Mouse (Mus musculus): Measurements from ENCODE around the gene Sncg. TPM values are rescaled to one million over a fixed set of nuclear protein-coding genes. Genes with fewer than 3 reads are reported as not detected.

The Sncg gene
- polyA plus RNA-seq, 1 experiment from 2014 or later = 3.2 TPM

DNA sequence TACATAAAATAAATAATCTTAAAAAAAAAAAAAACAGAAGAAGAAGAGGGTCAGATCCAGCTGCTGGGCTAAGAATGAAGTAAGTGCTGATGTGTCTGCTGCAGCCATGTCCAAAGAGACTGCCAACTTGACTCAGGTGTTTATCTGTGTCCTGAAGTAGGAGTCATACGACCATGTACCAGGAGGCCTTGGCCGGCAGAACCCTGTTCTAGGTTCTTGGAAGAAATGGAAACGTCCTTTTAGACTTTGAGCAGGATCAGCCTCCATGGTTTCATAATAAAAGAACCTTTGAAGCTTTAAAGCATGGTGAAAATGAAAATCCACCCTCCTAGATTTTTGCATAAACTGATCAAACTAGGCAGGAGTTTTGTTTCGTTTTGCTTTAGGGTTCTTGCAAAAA is 20.1 kb downstream of the Sncg start:
- H3K27ac ChIP-seq (replicated peaks) = no peak overlapping the region
- no peak overlapping the region for H3K9ac ChIP-seq
- H3K9me3 ChIP-seq = no peaks in the 10 kb centered on the region
- no peak overlapping the region for H3K4me2 ChIP-seq
- H3K27me3 ChIP-seq (replicated peaks) = no peaks in the 10 kb centered on the region; the same call in 1 of the 2 replicates
- no peak overlapping the region for H3K4me3 ChIP-seq
- ATAC-seq (ENCODE audit: extremely low read depth, insufficient number of reproducible peaks, low FRiP score, low TSS enrichment) = no peak
- peaks cover 7% of the 10 kb centered on the region for H3K4me1 ChIP-seq
- no peaks in the 10 kb centered on the region for H3K36me3 ChIP-seq
- 73% methylated on average over 4 of the region's 4 CpGs for WGBS

DNA sequence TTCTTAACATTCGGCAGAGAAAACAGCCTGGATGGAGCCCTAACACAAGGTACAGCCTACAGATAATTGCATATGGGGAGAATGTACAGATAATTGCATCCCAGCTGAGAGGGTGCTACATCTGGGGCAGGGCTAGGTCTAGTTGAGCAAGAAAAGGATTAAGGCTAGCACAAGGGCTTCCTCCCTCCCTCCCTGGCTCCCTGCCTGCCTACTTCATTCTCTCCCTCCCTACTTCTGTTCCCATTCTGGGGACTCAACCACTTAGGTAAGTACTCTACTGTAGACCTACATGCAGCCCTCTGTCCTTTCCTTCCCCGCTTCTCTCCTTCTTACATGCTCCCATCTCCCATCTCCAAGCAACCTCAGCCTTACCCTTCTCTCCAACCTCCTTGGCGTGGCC is 21.3 kb downstream of the Sncg start:
- Histone ChIP-seq H3K4me2 (no peak overlapping the region), H3K27me3 (replicated peaks) (no peaks in the 10 kb centered on the region; the same call in 1 of the 2 replicates), H3K27ac (replicated peaks) (no peak overlapping the region), H3K4me1 (peaks cover 7% of the 10 kb centered on the region), H3K4me3 (no peak overlapping the region), H3K9me3 (no peaks in the 10 kb centered on the region), H3K9ac (no peak overlapping the region), H3K36me3 (no peaks in the 10 kb centered on the region)
- no peak for ATAC-seq (ENCODE audit: extremely low read depth, insufficient number of reproducible peaks, low FRiP score, low TSS enrichment)
- 82% methylated on average over 3 of the region's 3 CpGs for WGBS

DNA sequence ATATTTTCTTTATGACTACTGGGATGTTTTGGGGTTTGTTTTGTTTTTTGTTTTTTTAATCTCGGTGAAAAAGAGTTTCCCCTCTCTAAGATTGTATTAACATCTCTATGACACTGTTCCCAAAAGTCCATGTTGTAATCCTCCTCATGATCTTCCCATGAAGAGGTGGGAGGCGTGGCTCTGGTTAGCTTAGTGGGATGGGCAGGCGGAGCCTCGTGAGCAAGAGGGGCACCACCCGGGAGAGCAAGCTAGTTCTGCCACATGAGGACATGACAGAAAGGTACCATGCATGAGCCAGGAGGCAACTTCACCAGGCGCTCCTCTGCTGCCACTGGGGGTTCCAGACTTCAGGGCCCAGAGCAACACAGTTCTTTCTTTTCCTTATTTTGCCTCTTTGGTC is 22.1 kb downstream of the Sncg start:
- no peak for ATAC-seq (ENCODE audit: extremely low read depth, insufficient number of reproducible peaks, low FRiP score, low TSS enrichment)
- Histone ChIP-seq H3K4me1 (peaks cover 7% of the 10 kb centered on the region), H3K9ac (no peak overlapping the region), H3K27me3 (replicated peaks) (no peaks in the 10 kb centered on the region), H3K36me3 (no peaks in the 10 kb centered on the region), H3K4me3 (no peak overlapping the region), H3K9me3 (no peaks in the 10 kb centered on the region), H3K27ac (replicated peaks) (no peak overlapping the region), H3K4me2 (no peak overlapping the region)
- WGBS = 58% methylated on average over 6 of the region's 6 CpGs

GRCm38 (mm10) chr14:34351660-34352059 is 22.9 kb downstream of the Sncg start:
- 72% methylated on average over 3 of the region's 3 CpGs for WGBS
- H3K36me3 ChIP-seq = no peaks in the 10 kb centered on the region

DNA sequence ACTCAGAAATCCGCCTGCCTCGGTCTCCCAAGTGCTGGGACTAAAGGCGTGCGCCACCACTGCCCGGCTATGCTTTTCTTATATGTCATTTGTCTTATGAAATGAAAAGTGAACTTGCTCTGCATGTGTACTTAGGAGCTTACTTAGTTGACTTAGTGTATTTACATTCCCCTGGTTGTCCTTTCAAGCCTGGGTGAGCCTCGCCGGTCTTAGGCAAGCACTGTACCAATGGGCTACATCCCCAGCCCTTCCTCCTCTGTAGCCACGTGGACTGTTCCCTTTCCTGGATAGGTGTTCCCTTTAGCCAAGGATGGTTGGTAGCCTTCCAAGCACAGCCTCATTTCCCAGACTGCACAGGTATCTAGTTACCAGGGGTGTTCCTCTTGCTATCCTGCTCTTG is 25.6 kb downstream of the Sncg start:
- H3K9me3 ChIP-seq = no peaks in the 10 kb centered on the region
- no peak for ATAC-seq (ENCODE audit: extremely low read depth, insufficient number of reproducible peaks, low FRiP score, low TSS enrichment)

More at GRCm38 (mm10) chr14:34351660-34352059, 22.9 kb downstream of the Sncg start:
- H3K4me1 ChIP-seq = peaks cover 7% of the 10 kb centered on the region
- H3K4me3 ChIP-seq = no peak overlapping the region
- no peaks in the 10 kb centered on the region for H3K27me3 ChIP-seq (replicated peaks)
- H3K9me3 ChIP-seq = no peaks in the 10 kb centered on the region
- no peak overlapping the region for H3K27ac ChIP-seq (replicated peaks)
- no peak for ATAC-seq (ENCODE audit: extremely low read depth, insufficient number of reproducible peaks, low FRiP score, low TSS enrichment)
- H3K9ac ChIP-seq = no peak overlapping the region
- no peak overlapping the region for H3K4me2 ChIP-seq

DNA sequence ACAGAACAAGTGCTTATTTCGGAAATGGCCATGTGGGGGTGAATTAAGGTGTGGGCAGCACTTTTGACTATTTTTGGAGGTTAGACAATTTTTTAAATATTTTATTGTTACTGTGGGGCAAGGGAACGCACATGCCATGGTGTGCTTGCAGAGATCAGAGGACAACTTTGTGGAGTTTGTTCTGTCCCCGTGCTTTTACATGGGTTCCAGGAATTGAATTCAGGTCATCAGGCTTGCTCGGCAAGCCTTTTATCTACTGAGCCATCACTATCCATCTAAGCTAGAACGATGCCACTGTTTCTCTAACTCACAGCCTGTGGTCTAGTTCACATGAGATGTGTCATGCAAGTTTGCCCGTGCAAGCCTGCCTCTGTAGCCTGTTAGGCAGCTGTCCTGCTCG is 26.3 kb downstream of the Sncg start:
- Histone ChIP-seq H3K27ac (replicated peaks) (no peak overlapping the region), H3K4me2 (no peak overlapping the region), H3K36me3 (peaks cover 12% of the 10 kb centered on the region), H3K4me1 (no peaks in the 10 kb centered on the region), H3K4me3 (no peak overlapping the region), H3K27me3 (replicated peaks) (no peaks in the 10 kb centered on the region), H3K9me3 (no peaks in the 10 kb centered on the region), H3K9ac (no peak overlapping the region)
- no peak for ATAC-seq (ENCODE audit: extremely low read depth, insufficient number of reproducible peaks, low FRiP score, low TSS enrichment)
- WGBS = 71% methylated on average over 7 of the region's 7 CpGs

More for the DNA sequence above, 25.6 kb downstream of the Sncg start:
- H3K9ac ChIP-seq = no peak overlapping the region
- H3K4me1 ChIP-seq = no peaks in the 10 kb centered on the region
- whole genome bisulfite sequencing = 80% methylated on average over 8 of the region's 8 CpGs
- H3K36me3 ChIP-seq = peaks cover 7% of the 10 kb centered on the region
- H3K27me3 ChIP-seq (replicated peaks) = no peaks in the 10 kb centered on the region
- no peak overlapping the region for H3K27ac ChIP-seq (replicated peaks)
- H3K4me3 ChIP-seq = no peak overlapping the region
- H3K4me2 ChIP-seq = no peak overlapping the region

DNA sequence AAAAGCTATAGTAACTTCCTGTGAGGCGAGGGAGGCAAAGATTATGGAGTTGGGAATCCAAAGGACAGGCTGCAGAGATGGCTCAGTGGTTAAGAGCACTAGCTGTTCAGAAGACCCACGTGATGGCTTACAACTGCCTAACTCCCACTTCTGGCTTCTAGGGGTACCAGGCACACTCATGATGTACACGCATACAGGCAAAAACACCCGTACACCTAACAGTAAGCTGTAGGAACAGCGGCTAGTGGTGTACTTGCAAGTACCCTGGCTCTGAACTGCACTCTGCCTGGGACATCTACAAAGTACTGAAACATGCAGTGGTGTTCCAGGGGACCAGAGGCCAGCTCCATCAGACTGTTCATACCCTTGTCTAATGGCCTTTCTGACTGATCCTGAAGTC is 27.5 kb downstream of the Sncg start:
- Histone ChIP-seq H3K4me3 (no peak overlapping the region), H3K9me3 (no peaks in the 10 kb centered on the region), H3K9ac (no peak overlapping the region), H3K4me1 (no peaks in the 10 kb centered on the region), H3K36me3 (peaks cover 24% of the 10 kb centered on the region), H3K27me3 (replicated peaks) (no peaks in the 10 kb centered on the region), H3K27ac (replicated peaks) (no peak overlapping the region), H3K4me2 (no peak overlapping the region)
- ATAC-seq (ENCODE audit: extremely low read depth, insufficient number of reproducible peaks, low FRiP score, low TSS enrichment) = no peak
- 91% methylated on average over 5 of the region's 5 CpGs for WGBS

DNA sequence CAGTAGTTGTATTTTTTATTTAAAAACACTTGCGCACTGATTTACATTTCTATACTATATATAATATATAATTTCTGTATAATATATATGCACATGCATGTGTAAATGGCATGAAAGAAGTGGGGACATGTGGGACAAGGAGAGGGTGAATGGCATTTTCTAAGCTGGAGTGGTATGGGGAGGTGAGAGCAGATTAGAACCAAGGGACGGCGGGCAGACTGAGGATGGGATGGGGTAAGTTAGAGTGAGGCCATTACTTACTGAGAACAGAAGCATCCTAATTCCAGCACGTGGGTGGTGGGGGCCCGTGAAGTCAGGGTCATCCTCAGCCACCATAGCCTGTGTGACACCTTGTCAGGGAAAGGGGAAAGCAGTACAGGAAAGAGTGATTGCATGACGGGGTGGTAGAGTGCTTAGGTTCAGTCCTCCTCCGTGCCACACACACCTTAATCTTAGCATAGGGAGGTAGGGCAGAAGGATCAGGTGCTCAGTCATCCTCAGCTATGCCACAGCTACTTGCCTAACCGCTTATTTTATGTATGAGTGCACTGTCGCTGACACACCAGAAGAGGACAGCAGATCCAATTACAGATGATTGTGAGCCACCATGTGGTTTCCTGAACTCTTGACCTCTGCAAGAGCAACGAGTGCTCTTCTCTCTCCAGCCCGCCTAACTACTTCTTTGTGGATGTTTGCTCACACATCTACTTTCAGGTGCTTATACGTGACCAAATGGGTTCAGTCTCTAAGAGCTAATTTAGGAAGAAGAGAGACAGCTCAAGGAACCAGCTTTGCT is 28.6 kb downstream of the Sncg start:
- no peak for ATAC-seq (ENCODE audit: extremely low read depth, insufficient number of reproducible peaks, low FRiP score, low TSS enrichment)
- Histone ChIP-seq H3K9me3 (no peaks in the 10 kb centered on the region), H3K9ac (no peak overlapping the region), H3K4me3 (no peak overlapping the region), H3K36me3 (peaks cover 35% of the 10 kb centered on the region), H3K4me2 (no peak overlapping the region), H3K4me1 (no peaks in the 10 kb centered on the region), H3K27ac (replicated peaks) (no peak overlapping the region), H3K27me3 (replicated peaks) (no peaks in the 10 kb centered on the region)
- WGBS = 55% methylated on average over 12 of the region's 12 CpGs

DNA sequence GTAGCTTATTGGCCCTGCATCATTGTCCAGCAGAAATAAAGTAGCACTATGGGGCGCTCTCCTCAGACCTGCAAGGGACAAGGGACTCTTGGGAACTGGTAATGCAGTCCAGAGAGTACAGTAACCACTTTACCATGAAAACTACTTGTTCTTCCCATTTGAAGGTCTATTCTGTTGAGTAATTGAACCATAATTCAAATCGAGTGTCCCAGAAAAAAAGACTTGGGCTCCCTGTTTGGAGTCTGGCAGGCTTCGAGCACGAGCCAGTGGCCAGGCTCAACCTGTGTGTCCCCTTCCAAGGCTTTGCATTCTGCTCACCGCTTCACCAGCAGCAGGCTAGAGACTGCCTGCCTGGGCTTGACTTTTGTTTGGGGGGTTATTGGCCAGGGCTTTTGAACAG is 30.2 kb downstream of the Sncg start:
- no peak for ATAC-seq (ENCODE audit: extremely low read depth, insufficient number of reproducible peaks, low FRiP score, low TSS enrichment)
- Histone ChIP-seq H3K9ac (no peak overlapping the region), H3K27ac (replicated peaks) (no peak overlapping the region), H3K9me3 (no peaks in the 10 kb centered on the region), H3K4me1 (no peaks in the 10 kb centered on the region), H3K4me2 (no peak overlapping the region), H3K27me3 (replicated peaks) (no peaks in the 10 kb centered on the region), H3K4me3 (no peak overlapping the region), H3K36me3 (peaks cover 49% of the 10 kb centered on the region)
- 85% methylated on average over 5 of the region's 5 CpGs for WGBS

DNA sequence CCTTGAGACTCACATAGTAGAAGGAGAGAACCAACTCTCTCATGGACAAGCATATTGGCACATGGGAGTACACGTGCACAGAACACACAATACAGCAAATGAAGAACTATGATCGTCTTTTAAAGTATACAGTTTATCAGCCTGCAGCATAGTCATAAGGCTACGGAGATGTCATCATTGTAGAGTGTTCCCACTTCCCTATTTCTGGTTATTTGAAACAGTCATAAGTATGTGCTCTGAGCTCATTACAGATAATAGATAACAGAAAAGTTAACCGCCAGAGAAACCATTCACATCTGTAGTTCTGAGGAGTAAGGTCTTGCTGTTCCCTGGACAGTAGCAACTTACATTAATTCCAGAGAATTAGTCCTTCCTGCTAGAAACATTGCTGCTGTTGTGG is 31.5 kb downstream of the Sncg start:
- Histone ChIP-seq H3K4me3 (no peak overlapping the region), H3K4me1 (no peaks in the 10 kb centered on the region), H3K9ac (no peak overlapping the region), H3K36me3 (peaks cover 61% of the 10 kb centered on the region), H3K27me3 (replicated peaks) (no peaks in the 10 kb centered on the region), H3K9me3 (no peaks in the 10 kb centered on the region), H3K4me2 (no peak overlapping the region), H3K27ac (replicated peaks) (no peak overlapping the region)
- ATAC-seq (ENCODE audit: extremely low read depth, insufficient number of reproducible peaks, low FRiP score, low TSS enrichment) = no peak
- 77% methylated on average over 4 of the region's 4 CpGs for WGBS

GRCm38 (mm10) chr14:34341993-34342392 is 32.6 kb downstream of the Sncg start:
- WGBS = 82% methylated on average over 4 of the region's 4 CpGs
- Histone ChIP-seq H3K9ac (no peak overlapping the region), H3K27me3 (replicated peaks) (no peaks in the 10 kb centered on the region), H3K4me3 (no peak overlapping the region), H3K36me3 (peaks cover 72% of the 10 kb centered on the region), H3K4me1 (no peaks in the 10 kb centered on the region), H3K4me2 (no peak overlapping the region), H3K9me3 (no peaks in the 10 kb centered on the region), H3K27ac (replicated peaks) (no peak overlapping the region)
- ATAC-seq (ENCODE audit: extremely low read depth, insufficient number of reproducible peaks, low FRiP score, low TSS enrichment) = no peak

GRCm38 (mm10) chr14:34339446-34339845 is 35.1 kb downstream of the Sncg start:
- Histone ChIP-seq H3K4me2 (no peak overlapping the region), H3K9me3 (no peaks in the 10 kb centered on the region), H3K9ac (no peak overlapping the region), H3K27me3 (replicated peaks) (no peaks in the 10 kb centered on the region), H3K36me3 (peaks cover 95% of the 10 kb centered on the region), H3K4me3 (no peak overlapping the region), H3K27ac (replicated peaks) (no peak overlapping the region), H3K4me1 (no peaks in the 10 kb centered on the region)
- WGBS = 71% methylated on average over 1 of the region's 1 CpGs
- ATAC-seq (ENCODE audit: extremely low read depth, insufficient number of reproducible peaks, low FRiP score, low TSS enrichment) = no peak

All from heart, embryonic 13.5 days (tissue).